Mouse (Mus musculus) neural tube, embryonic 14.5 days (tissue): ENCODE measurements around the gene Med25. TPM values are rescaled to one million over a fixed set of nuclear protein-coding genes. Genes with fewer than 3 reads are reported as not detected.
A peak's percentile ranks its signal among the peaks of the same experiment; 100 is the strongest.
"Not testable (repeated sequence)": the region's sequence is repeated elsewhere in the genome, so short reads cannot be mapped to it uniquely, and the experiment has no call there.

Source experiments
- ATAC-seq: fragments of 200-750 bp; cut with Nextera tagmentation; 2 replicates; pipeline ENCODE4 v1.8.0; 2017; ENCODE audit warnings: low read depth, mild to moderate bottlenecking, moderate TSS enrichment, moderate library complexity
- H3K27ac ChIP-seq: fragments of 300-500 bp; sonication (generic); 2 replicates; pipeline ENCODE4 v1.5.1; 2014; ENCODE audit warnings: low read depth, mild to moderate bottlenecking, control low read depth, low read length, moderate library complexity, mixed read lengths
- H3K27me3 ChIP-seq: fragments of 300-500 bp; sonication (generic); 2 replicates; pipeline ENCODE4 v1.6.1; 2014; ENCODE audit warnings: low read length; ENCODE audit not compliant: control insufficient read depth, insufficient read depth
- H3K36me3 ChIP-seq: fragments of 300-500 bp; sonication (generic); 2 replicates; pipeline ENCODE4 v1.6.1; 2014; ENCODE audit warnings: low read length, mixed read lengths; ENCODE audit not compliant: control insufficient read depth, insufficient read depth
- H3K4me1 ChIP-seq: fragments of 300-500 bp; sonication (generic); 2 replicates; pipeline ENCODE4 v1.6.1; 2014; ENCODE audit warnings: low read length; ENCODE audit not compliant: control insufficient read depth, insufficient read depth
- H3K4me2 ChIP-seq: fragments of 300-500 bp; sonication (generic); 2 replicates; pipeline ENCODE4 v1.6.1; 2014; ENCODE audit warnings: mild to moderate bottlenecking, low read depth, low read length, control low read depth
- H3K4me3 ChIP-seq: fragments of 300-500 bp; sonication (generic); 2 replicates; pipeline ENCODE4 v1.5.1; 2014; ENCODE audit warnings: low read depth, low read length, control low read depth, mixed read lengths
- H3K9ac ChIP-seq: fragments of 300-500 bp; sonication (generic); replicated peaks from 2 replicates; pipeline ENCODE4 v1.6.1; 2014; ENCODE audit warnings: low read depth, mild to moderate bottlenecking, control low read depth, low read length, mixed read lengths
- H3K9me3 ChIP-seq: fragments of 300-500 bp; sonication (generic); 2 replicates; pipeline ENCODE4 v1.6.1; 2016; ENCODE audit warnings: low read length; ENCODE audit not compliant: control insufficient read depth
- WGBS: fragments of 180-500 bp; shearing (Covaris S2); extraction: QIAGEN DNeasy Blood & Tissue Kit; methylation state at CpG from one replicate; pipeline ENCODE4 v1.1.7; 2014; 5-methylcytosine and 5-hydroxymethylcytosine counted together
- polyA plus RNA-seq: library from polyadenylated mRNA; unstranded; fragments of >200 nt; fragmentation: Nextera tagmentation; extraction: Ambion mirVana; gene quantifications from 2 replicates; pipeline ENCODE4 v1.2.1, GENCODE M21; 2014

Med25 gene
- polyA plus RNA-seq, 1 experiment from 2014 or later = 85.7 TPM

GRCm38 (mm10) chr7:44886964-44887363, 5.5 kb downstream of the Med25 start:
- Histone ChIP-seq H3K4me3 (no peak overlapping the region), H3K4me1 (peaks cover 16% of the 10 kb centered on the region; the same call in 1 of the 2 replicates), H3K4me2 (no peak overlapping the region), H3K9ac (no peak overlapping the region), H3K9me3 (no peaks in the 10 kb centered on the region), H3K27me3 (no peaks in the 10 kb centered on the region), H3K36me3 (peaks cover 40% of the 10 kb centered on the region), H3K27ac (no peak overlapping the region)
- no peak for ATAC-seq
- WGBS = 91% methylated on average over 7 of the region's 7 CpGs

GRCm38 (mm10) chr7:44884637-44885036, 7.9 kb downstream of the Med25 start:
- Histone ChIP-seq H3K27ac (no peak overlapping the region), H3K9ac (no peak overlapping the region), H3K36me3 (peaks cover 63% of the 10 kb centered on the region), H3K4me1 (0 out of 2 replicates have a peak, but pooled peaks cover 3% of the 10 kb centered on the region), H3K9me3 (no peaks in the 10 kb centered on the region), H3K4me2 (no peak overlapping the region), H3K27me3 (no peaks in the 10 kb centered on the region), H3K4me3 (no peak overlapping the region)
- ATAC-seq = no peak
- 100% methylated on average over 5 of the region's 5 CpGs for WGBS

GRCm38 (mm10) chr7:44883036-44883435, 9.5 kb downstream of the Med25 start:
- no peak for ATAC-seq
- H3K9ac ChIP-seq = no peak overlapping the region
- no peak overlapping the region for H3K4me2 ChIP-seq
- no peak overlapping the region for H3K27ac ChIP-seq
- no peaks in the 10 kb centered on the region for H3K27me3 ChIP-seq
- no peaks in the 10 kb centered on the region for H3K9me3 ChIP-seq
- H3K4me1 ChIP-seq = no peaks in the 10 kb centered on the region
- 93% methylated on average over 3 of the region's 3 CpGs for WGBS
- H3K36me3 ChIP-seq = peaks cover 74% of the 10 kb centered on the region
- H3K4me3 ChIP-seq = no peak overlapping the region

GRCm38 (mm10) chr7:44877833-44878232, 14.7 kb downstream of the Med25 start:
- Histone ChIP-seq H3K4me3 (no peak overlapping the region), H3K9me3 (no peaks in the 10 kb centered on the region), H3K4me2 (no peak overlapping the region), H3K4me1 (no peaks in the 10 kb centered on the region), H3K27me3 (no peaks in the 10 kb centered on the region), H3K9ac (no peak overlapping the region), H3K36me3 (peaks cover 61% of the 10 kb centered on the region), H3K27ac (no peak overlapping the region)
- no peak for ATAC-seq
- WGBS = 90% methylated on average over 14 of the region's 14 CpGs

- 88% methylated on average over 2 of the region's 2 CpGs for WGBS
- not testable (repeated sequence) for ATAC-seq, H3K9me3 ChIP-seq, H3K4me2 ChIP-seq, H3K36me3 ChIP-seq, H3K27me3 ChIP-seq, H3K27ac ChIP-seq, H3K4me3 ChIP-seq, H3K9ac ChIP-seq
- peaks cover 24% of the 10 kb centered on the region for H3K4me1 ChIP-seq
These were observed 20.7 kb downstream of the Med25 start for GRCm38 (mm10) chr7:44871774-44872173.

GRCm38 (mm10) chr7:44871181-44871580, 21.3 kb downstream of the Med25 start:
- Histone ChIP-seq H3K27me3 (peaks cover 2% of the 10 kb centered on the region; the same call in 1 of the 2 replicates), H3K36me3 (0 out of 2 replicates have a peak, but pooled peaks cover 5% of the 10 kb centered on the region), H3K27ac (no peak overlapping the region), H3K9ac (no peak overlapping the region), H3K4me3 (no peak overlapping the region), H3K4me1 (peaks cover 30% of the 10 kb centered on the region), H3K4me2 (no peak overlapping the region), H3K9me3 (no peaks in the 10 kb centered on the region)
- 33% methylated on average over 1 of the region's 1 CpGs for whole genome bisulfite sequencing
- no peak for ATAC-seq

- 83% methylated on average over 6 of the region's 6 CpGs for WGBS
- Histone ChIP-seq H3K4me3 (peak overlapping the region; percentile 98), H3K9ac (peak overlapping the region; percentile 35; the same call in 1 of the 2 replicates), H3K9me3 (no peaks in the 10 kb centered on the region), H3K27ac (peak overlapping the region; percentile 100), H3K36me3 (peaks cover 5% of the 10 kb centered on the region; the same call in 1 of the 2 replicates), H3K4me1 (peaks cover 35% of the 10 kb centered on the region), H3K4me2 (peak overlapping the region; percentile 100), H3K27me3 (peaks cover 2% of the 10 kb centered on the region; the same call in 1 of the 2 replicates)
- ATAC-seq = no peak
These were observed 21.9 kb downstream of the Med25 start for GRCm38 (mm10) chr7:44870614-44871013.

- Histone ChIP-seq H3K4me1 (peaks cover 37% of the 10 kb centered on the region), H3K9ac (peak within 1 kb of the TSS; percentile 99), H3K4me3 (peak within 1 kb of the TSS; percentile 98), H3K27ac (peak within 1 kb of the TSS; percentile 100), H3K9me3 (no peaks in the 10 kb centered on the region), H3K36me3 (peaks cover 10% of the 10 kb centered on the region; the same call in 1 of the 2 replicates), H3K4me2 (peak within 1 kb of the TSS; percentile 100), H3K27me3 (peaks cover 2% of the 10 kb centered on the region; the same call in 1 of the 2 replicates)
- peak; percentile 94 for ATAC-seq
- WGBS = 10% methylated on average over 29 of the region's 29 CpGs
These were observed 22.6 kb downstream of the Med25 start, which contains the start of gene Ptov1 for GRCm38 (mm10) chr7:44869697-44870528. Gene Ptov1 (minus strand): TSS chr7:44869788.
